8 mouse cellular contexts compared by ENCODE assay signal in the genomic region with DNA sequence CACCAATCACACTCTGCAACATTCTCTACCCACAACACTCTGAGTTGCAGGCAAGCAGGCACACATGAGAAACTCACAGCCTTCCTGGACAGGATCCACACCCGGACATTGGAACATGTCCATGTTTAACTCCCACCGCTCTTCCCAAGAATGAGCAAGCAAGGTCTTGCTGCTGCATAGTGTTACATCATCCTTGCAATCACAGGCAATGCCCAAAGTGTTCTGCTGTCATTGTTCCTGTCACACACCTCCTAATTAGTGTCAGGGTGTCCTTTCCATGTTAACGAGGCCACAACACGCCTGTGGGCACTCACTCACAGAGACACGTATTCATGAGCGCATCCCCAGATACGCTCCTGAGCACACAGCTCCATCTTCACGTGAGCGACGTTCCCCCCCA.
DNase-seq lines count a peak whose midpoint lies in the region.
"Had no signal": no experiment of that assay in that cellular context is flagged by ENCODE, and none has a peak within 500 bp of the region (broad histone marks: within the 10 kb centered on the region; RNA-seq: fewer than 3 reads in every experiment).

No protein-coding gene starts in this region.

- DNase-seq in heart, adult 18-20 months = peak; percentile 26 to 27
- DNase-seq in heart, adult 8-10 months (ENCODE audit: low spot score) = no peak
- DNase-seq in ovary, postnatal 14 days (ENCODE audit: low spot score) = peak; percentile 33
- DNase-seq in ovary, adult 18-20 months (ENCODE audit: low spot score) = no peak
- DNase-seq in fat pad, adult 2 months (ENCODE audit: extremely low read depth, low read depth, low spot score) = peak; percentile 76
- DNase-seq in right cerebral cortex, postnatal 25 days = peak; percentile 37
- DNase-seq in testis, postnatal 10 days (ENCODE audit: low spot score) = no peak
- DNase-seq: thymus, postnatal 25 days had no signal

Comparison
In these comparisons a context has a peak if more than half of its experiments do, and no peak if none do; other contexts are left out.
1. DNase-seq: peak in heart, adult 18-20 months (2 of 2), ovary, postnatal 14 days (single experiment), fat pad, adult 2 months (single experiment) and right cerebral cortex, postnatal 25 days (single experiment); none in heart, adult 8-10 months (single experiment), ovary, adult 18-20 months (single experiment) and testis, postnatal 10 days (single experiment).